In the genomic region with DNA sequence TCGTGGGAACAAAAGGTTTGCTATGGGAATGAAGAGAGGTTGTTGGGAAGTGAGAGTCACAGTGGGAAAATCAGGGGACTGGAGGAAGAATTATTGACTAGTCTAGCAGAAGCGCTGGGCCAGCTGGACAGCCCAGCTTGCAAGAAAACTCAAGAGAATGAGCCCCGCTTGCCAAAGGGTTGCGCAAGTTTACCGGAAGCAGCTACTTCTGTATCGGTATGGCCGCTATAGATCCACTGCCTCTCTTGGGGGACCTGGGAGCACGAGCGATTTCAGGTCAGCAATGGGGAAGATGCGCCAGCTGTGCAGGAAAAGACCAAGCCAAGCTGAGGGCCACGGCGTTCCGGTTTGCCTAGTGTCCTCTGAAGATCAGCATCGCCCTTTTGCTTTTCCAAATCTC, we compare ENCODE assay signal across 23 mouse cellular contexts. TPM values are rescaled to one million over a fixed set of nuclear protein-coding genes. Genes with fewer than 3 reads are reported as not detected.
DNase-seq lines count a peak whose midpoint lies in the region; ATAC-seq and TF ChIP-seq lines count a peak whose summit lies in the region.
"Had no signal": no experiment of that assay in that cellular context is flagged by ENCODE, and none has a peak within 500 bp of the region (broad histone marks: within the 10 kb centered on the region; RNA-seq: fewer than 3 reads in every experiment).

No protein-coding gene starts in this region.

- H3K4me3 ChIP-seq in kidney, adult 2 months (ENCODE audit: insufficient read depth, low read depth, low read length) = no peak overlapping the region
- H3K4me3 ChIP-seq: embryonic facial prominence, embryonic 13.5 days; heart, adult 2 months; heart, embryonic 15.5 days; hindbrain, embryonic 10.5 days; layer of hippocampus, adult 2 months; limb, embryonic 15.5 days; midbrain, embryonic 10.5 days; neural tube, embryonic 12.5 days had no signal

- TF ChIP-seq CTCF in kidney, adult 2 months (conservative IDR thresholded peaks at IDR 0.05; ENCODE audit: insufficient read depth, insufficient read length, low read depth, low read length) = no peak

- H3K27ac ChIP-seq in kidney, adult 2 months (ENCODE audit: insufficient read depth, low read depth, low read length) = no peak overlapping the region
- H3K27ac ChIP-seq: embryonic facial prominence, embryonic 13.5 days; heart, adult 2 months; heart, embryonic 15.5 days; hindbrain, embryonic 10.5 days; layer of hippocampus, adult 2 months; limb, embryonic 15.5 days; midbrain, embryonic 10.5 days; neural tube, embryonic 12.5 days had no signal

- no peak for TF ChIP-seq POLR2A in kidney, adult 2 months (IDR thresholded peaks at IDR 0.05; ENCODE audit: low read depth, low read length)

- 91% methylated on average over 14 of the region's 14 CpGs for whole genome bisulfite sequencing in kidney, adult 2 months

- peaks cover 6% of the 10 kb centered on the region; the same call in 1 of the 2 replicates for H3K4me1 ChIP-seq in kidney, adult 2 months (ENCODE audit: control insufficient read depth, insufficient read depth, low read length)
- H3K4me1 ChIP-seq: embryonic facial prominence, embryonic 13.5 days; hindbrain, embryonic 10.5 days; midbrain, embryonic 10.5 days; neural tube, embryonic 12.5 days had no signal

- peak; percentile 27 for DNase-seq in kidney, postnatal 10 days
- DNase-seq in kidney, adult 2 months = no peak
- peak; percentile 70 for DNase-seq in adipocyte (ENCODE audit: low spot score)
- DNase-seq in gastrocnemius, postnatal 10 days = peak; percentile 22
- DNase-seq in skeletal muscle tissue, adult 2 months (ENCODE audit: low read depth, low spot score) = peak; percentile 62
- no peak for DNase-seq in thymus, postnatal 14 days
- DNase-seq: cerebellum, postnatal 10 days; heart, adult 2 months; kidney, adult 18-20 months; kidney, postnatal 14 days; right cerebral cortex, adult 18-20 months; thymus, postnatal 4 days had no signal

- H3K36me3 ChIP-seq in kidney, adult 2 months (ENCODE audit: control insufficient read depth, insufficient read depth, low read length) = no peaks in the 10 kb centered on the region
- H3K36me3 ChIP-seq: embryonic facial prominence, embryonic 13.5 days; heart, embryonic 15.5 days; hindbrain, embryonic 10.5 days; limb, embryonic 15.5 days; midbrain, embryonic 10.5 days; neural tube, embryonic 12.5 days had no signal

- no peak for ATAC-seq in frontal cortex, adult (ENCODE audit: low TSS enrichment)
- ATAC-seq: forebrain, embryonic 14.5 days had no signal

- no peaks in the 10 kb centered on the region for H3K27me3 ChIP-seq in kidney, adult 2 months (replicated peaks; ENCODE audit: control insufficient read depth, insufficient read depth, low read length)
- H3K27me3 ChIP-seq: embryonic facial prominence, embryonic 13.5 days; heart, embryonic 15.5 days; limb, embryonic 15.5 days; neural tube, embryonic 12.5 days had no signal

RNA-seq across cellular contexts. Expression of a gene that starts 8.3 kb away (rescaled TPM):
- polyA plus RNA-seq in kidney, adult 2 months (2012; rRNA removed) = 6.1 and 7.0 TPM in 2 replicates
- 10 to 100 TPM; 20.3 to 20.8 TPM for total RNA-seq in gastrocnemius, postnatal 10 days (2021)

RNA-seq across cellular contexts. Expression of a gene that starts 9.3 kb away (rescaled TPM):
- 8.2 and 14.6 TPM in 2 replicates for polyA plus RNA-seq in kidney, adult 2 months (2012; rRNA removed)
- total RNA-seq in gastrocnemius, postnatal 10 days (2021) = 1 to 10 TPM; 3.7 to 5.3 TPM
- total RNA-seq: layer of hippocampus, adult 2 months; left cerebral cortex, adult 18-20 months; left cerebral cortex, postnatal 36 days had no signal
- polyA plus RNA-seq: embryonic facial prominence, embryonic 13.5 days; forebrain, embryonic 14.5 days; heart, embryonic 15.5 days; hindbrain, embryonic 10.5 days; midbrain, embryonic 10.5 days; neural tube, embryonic 12.5 days had no signal

RNA-seq across cellular contexts. Expression of a gene that starts 13.0 kb away (rescaled TPM):
- 7.1 and 8.8 TPM in 2 replicates for polyA plus RNA-seq in kidney, adult 2 months (2012; rRNA removed)
- total RNA-seq in gastrocnemius, postnatal 10 days (2021) = 100 to 1,000 TPM; 327 to 371 TPM

RNA-seq across cellular contexts. Expression of a gene that starts 30.1 kb away (rescaled TPM):
- polyA plus RNA-seq in kidney, adult 2 months (2012; rRNA removed) = 10.2 and 16.6 TPM in 2 replicates
- under 1 TPM in 1 of 2 experiments, not detected in 1; 0.43 TPM for total RNA-seq in gastrocnemius, postnatal 10 days (2021)
- total RNA-seq: layer of hippocampus, adult 2 months had no signal

RNA-seq across cellular contexts. Expression of a gene that starts 40.6 kb away (rescaled TPM):
- polyA plus RNA-seq in kidney, adult 2 months (2012; rRNA removed) = 21.8 and 26.7 TPM in 2 replicates
- total RNA-seq in gastrocnemius, postnatal 10 days (2021) = 10 to 100 TPM in 1 of 2 experiments, 1 to 10 TPM in 1; 8.9 to 11.7 TPM

Comparison
In these comparisons a context has a peak if more than half of its experiments do, and no peak if none do; other contexts are left out.
1. DNase-seq: peak in kidney, postnatal 10 days (single experiment), adipocyte (single experiment), gastrocnemius, postnatal 10 days (single experiment) and skeletal muscle tissue, adult 2 months (single experiment); none in kidney, adult 2 months (single experiment) and thymus, postnatal 14 days (single experiment).